Mouse (Mus musculus): ENCODE results near the gene Pabpn1.
A peak's percentile ranks its signal among the peaks of the same experiment; 100 is the strongest.

The Pabpn1 gene

GRCm38 (mm10) chr14:54893651-54894181, 1.4 kb downstream of the Pabpn1 start:
- ATAC-seq (ENCODE audit: low TSS enrichment): peak; percentile 95

- ATAC-seq (ENCODE audit: low TSS enrichment): peak; percentile 3; the same call in 1 of the 2 replicates
These were observed 2.2 kb downstream of the Pabpn1 start for GRCm38 (mm10) chr14:54894296-54895151.

- no peak for ATAC-seq (ENCODE audit: low TSS enrichment)
These were observed 5.1 kb downstream of the Pabpn1 start for GRCm38 (mm10) chr14:54897445-54897844.

- peak; percentile 66 for ATAC-seq (ENCODE audit: low TSS enrichment)
These were observed 8.1 kb downstream of the Pabpn1 start for GRCm38 (mm10) chr14:54900383-54900782.

GRCm38 (mm10) chr14:54903641-54904040, 11.3 kb downstream of the Pabpn1 start:
- ATAC-seq (ENCODE audit: low TSS enrichment): no peak

- no peak for ATAC-seq (ENCODE audit: low TSS enrichment)
These were observed 16.4 kb downstream of the Pabpn1 start for GRCm38 (mm10) chr14:54908682-54909081.

GRCm38 (mm10) chr14:54912109-54912850, 20.0 kb downstream of the Pabpn1 start:
- peak; percentile 15; the same call in 1 of the 2 replicates for ATAC-seq (ENCODE audit: low TSS enrichment)

- peak; percentile 92 for ATAC-seq (ENCODE audit: low TSS enrichment)
These were observed 20.6 kb downstream of the Pabpn1 start, which contains the start of gene Slc22a17 for GRCm38 (mm10) chr14:54912886-54913285. Slc22a17 (minus strand) TSS chr14:54913132.

- peak; percentile 21 for ATAC-seq (ENCODE audit: low TSS enrichment)
These were observed 21.0 kb downstream of the Pabpn1 start for GRCm38 (mm10) chr14:54913343-54913742.

- no peak for ATAC-seq (ENCODE audit: low TSS enrichment)
These were observed 27.9 kb downstream of the Pabpn1 start for GRCm38 (mm10) chr14:54920076-54920685.

- no peak for ATAC-seq (ENCODE audit: low TSS enrichment)
These were observed 32.5 kb downstream of the Pabpn1 start for GRCm38 (mm10) chr14:54924641-54925348.

GRCm38 (mm10) chr14:54925349-54926342, 33.3 kb downstream of the Pabpn1 start, which contains the start of gene Efs:
Efs (minus strand) TSS chr14:54926126.
- ATAC-seq (ENCODE audit: low TSS enrichment): peak; percentile 40

GRCm38 (mm10) chr14:54926401-54927158, 34.3 kb downstream of the Pabpn1 start:
- peak; percentile 34 for ATAC-seq (ENCODE audit: low TSS enrichment)

- ATAC-seq (ENCODE audit: low TSS enrichment): no peak
These were observed 35.0 kb downstream of the Pabpn1 start for GRCm38 (mm10) chr14:54927296-54927695.

- ATAC-seq (ENCODE audit: low TSS enrichment): no peak
These were observed 37.5 kb downstream of the Pabpn1 start for GRCm38 (mm10) chr14:54929801-54930200.

GRCm38 (mm10) chr14:54930431-54930830, 38.1 kb downstream of the Pabpn1 start:
- ATAC-seq (ENCODE audit: low TSS enrichment): no peak

GRCm38 (mm10) chr14:54932645-54933150, 40.4 kb downstream of the Pabpn1 start, which contains the start of gene Il25:
Il25 (plus strand) TSS chr14:54932695.
- ATAC-seq (ENCODE audit: low TSS enrichment): no peak

- ATAC-seq (ENCODE audit: low TSS enrichment): peak; percentile 88
These were observed 43.9 kb downstream of the Pabpn1 start, which contains the start of gene Cmtm5 for GRCm38 (mm10) chr14:54935904-54936830. Cmtm5 (plus strand) TSS chr14:54936261.
